Mouse (Mus musculus) CD4-positive, CD25-positive, alpha-beta regulatory T cell (primary cell): ENCODE data around the gene Klf3. TPM values are rescaled to one million over a fixed set of nuclear protein-coding genes. Genes with fewer than 3 reads are reported as not detected.

Experiments
- polyA plus RNA-seq: library from polyadenylated mRNA; unstranded; fragments of 100-300 nt; shearing (Covaris generic); gene quantifications from one replicate; pipeline ENCODE4 v1.2.1, GENCODE M21; 2017

Gene Klf3
- polyA plus RNA-seq = 355 TPM

DNA sequence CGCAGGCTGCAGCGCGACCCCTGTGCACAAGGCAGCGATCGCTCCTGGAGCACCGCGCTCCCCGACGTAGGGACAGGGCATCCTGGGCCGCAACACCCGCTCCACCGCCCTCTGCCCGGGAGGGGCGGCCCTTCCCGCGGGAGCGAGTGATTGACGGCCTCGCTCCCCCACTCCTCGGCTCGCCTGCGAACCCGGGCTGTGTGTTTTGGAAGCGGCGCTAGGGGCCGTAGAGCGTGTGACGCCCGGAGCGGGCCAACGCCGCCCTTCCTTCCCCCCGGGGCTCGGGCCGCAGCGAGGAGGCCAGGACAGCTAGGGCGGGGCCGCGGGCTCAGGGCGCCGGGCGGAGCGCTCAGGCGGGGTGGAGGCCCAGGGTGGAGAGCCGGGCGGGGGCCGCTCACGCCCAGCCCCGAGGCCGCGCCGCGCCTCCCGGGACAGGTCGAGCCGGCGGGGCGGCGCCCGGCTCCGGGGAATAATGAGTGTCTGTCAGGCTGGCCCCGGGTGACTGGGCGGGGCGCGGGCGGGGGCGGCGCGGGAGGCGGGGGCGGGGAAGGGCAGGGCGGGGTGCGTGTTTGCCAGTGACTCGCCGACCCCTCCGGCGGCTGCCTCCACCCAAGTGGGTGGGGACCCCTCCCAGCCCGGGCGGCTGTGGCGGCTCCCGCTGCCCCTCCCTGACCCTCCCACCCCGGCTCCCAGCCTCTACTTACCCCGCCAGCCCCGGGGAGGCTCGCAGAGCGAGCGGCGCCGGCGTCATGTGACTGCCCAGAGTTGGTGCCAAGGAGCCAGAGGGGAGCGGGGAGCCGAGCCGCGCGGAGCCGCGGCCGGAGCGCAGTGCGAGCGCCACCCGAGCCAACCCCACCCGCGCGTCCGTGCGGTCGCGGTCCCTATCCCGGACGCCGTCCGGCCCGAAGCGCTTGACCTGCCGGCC lies at the start of gene Klf3:
Klf3 (plus strand) TSS at position 594 of the 925 bp plus-strand sequence.

Other genes with a start within 250 kb of the Klf3 start
- gene Tlr1, start 130.2 kb downstream of the Klf3 start, polyA plus RNA-seq = 94.5 TPM
- 6.2 TPM for gene Tlr6, start 156.7 kb downstream of the Klf3 start, polyA plus RNA-seq
- gene Fam114a1, start 166.7 kb downstream of the Klf3 start, polyA plus RNA-seq = 0.67 TPM